Mouse (Mus musculus) small intestine, adult 2 months (tissue): ENCODE data around the gene Adgra3.

Source experiments
- CTCF ChIP-seq: fragments of 200-500 bp; IDR thresholded peaks from 2 replicates; pipeline ENCODE4 v1.5.1; 2012; ENCODE audit warnings: low read depth, mild to moderate bottlenecking, control low read depth, inconsistent platforms, low read length, moderate library complexity, mixed read lengths; ENCODE audit not compliant: insufficient replicate concordance, insufficient read length; ENCODE audit errors: extremely low read depth
- POLR2A ChIP-seq: fragments of 200-500 bp; IDR thresholded peaks from 2 replicates; pipeline ENCODE4 v1.6.1; 2012; ENCODE audit warnings: low read depth, mild to moderate bottlenecking, control low read depth, inconsistent platforms, low read length, moderate library complexity

DNA sequence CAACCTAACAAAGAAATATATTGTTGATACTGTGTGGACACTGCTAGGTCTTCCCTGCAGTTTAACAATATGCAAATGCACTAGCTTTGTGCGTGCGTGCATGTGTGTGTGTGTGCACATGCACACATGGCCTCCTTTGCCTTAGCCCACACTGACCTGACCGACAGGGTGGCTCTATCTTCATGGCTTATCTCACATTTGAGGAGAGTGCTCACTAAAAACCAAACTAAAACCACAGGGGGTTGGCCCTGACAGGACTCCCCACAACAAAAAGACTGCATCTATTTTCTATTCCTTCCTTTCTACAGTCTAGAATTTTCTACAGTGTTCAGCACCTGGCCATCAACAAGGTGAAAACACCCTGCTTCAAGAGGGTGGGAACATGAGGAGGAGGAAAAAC is 32.7 kb downstream of the Adgra3 start:
- TF ChIP-seq CTCF (no peak), POLR2A (no peak)
